Mouse (Mus musculus) ES-E14 (cell line): Measurements from ENCODE around the gene Fkrp.

ENCODE experiments used
- CHD2 ChIP-seq: IDR thresholded peaks from 2 replicates; pipeline ENCODE4 v1.6.1; 2014; ENCODE audit warnings: mild to moderate bottlenecking, low read depth, low read length, inconsistent platforms
- HCFC1 ChIP-seq: IDR thresholded peaks from 2 replicates; pipeline ENCODE4 v1.6.1; 2012; ENCODE audit warnings: low read length, inconsistent platforms, borderline replicate concordance; ENCODE audit not compliant: insufficient read depth
- ZC3H11A ChIP-seq: IDR thresholded peaks from 2 replicates; pipeline ENCODE4 v1.6.1; 2012; ENCODE audit warnings: low read depth, mild to moderate bottlenecking, inconsistent platforms, low read length, borderline replicate concordance
- ZNF384 ChIP-seq: IDR thresholded peaks from 2 replicates; pipeline ENCODE4 v1.6.1; 2012; ENCODE audit warnings: low read depth, low read length, inconsistent platforms

DNA sequence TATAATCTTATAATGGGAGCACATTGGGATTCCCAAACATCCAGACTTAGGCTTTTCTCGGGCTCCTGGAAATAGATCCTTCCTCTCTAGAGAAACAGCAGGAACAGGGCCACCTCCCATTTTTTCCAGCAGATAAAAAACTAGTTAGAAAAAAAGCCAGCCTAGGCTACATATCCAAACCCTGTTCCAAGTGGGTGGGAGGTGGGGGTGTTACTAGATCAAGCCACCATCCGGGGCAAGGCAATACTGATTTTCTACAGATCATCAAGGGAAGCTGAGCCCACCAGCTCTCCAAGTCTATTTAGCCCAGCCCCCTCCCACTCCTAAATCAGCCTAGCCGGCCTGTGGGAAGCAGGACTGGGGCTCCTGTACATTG, 28.2 kb upstream of the Fkrp start:
- TF ChIP-seq ZC3H11A (no peak), ZNF384 (no peak), CHD2 (no peak), HCFC1 (no peak)
